Comparison of ENCODE assay signal across 8 mouse cellular contexts in genomic region chr14:55079214-55079970, GRCm38 (mm10). TPM values are rescaled to one million over a fixed set of nuclear protein-coding genes. Genes with fewer than 3 reads are reported as not detected.
DNase-seq lines count a peak whose midpoint lies in the region; ATAC-seq and TF ChIP-seq lines count a peak whose summit lies in the region.

No protein-coding gene starts in this region.

- TF ChIP-seq EP300 in heart, adult 2 months (IDR thresholded peaks at IDR 0.05; ENCODE audit: insufficient read depth, low read depth, low read length), result 0 out of 2 replicates have a peak, but pooled peaks have one; percentile 21

- intact Hi-C loops in heart, adult 2 months (cut with DNase I), result loop anchor here (2.0 to 10.0 kb wide), 2 partner anchors 55 to 235 kb away; no protein-coding TSS in a partner anchor

- H3K4me3 ChIP-seq in heart, adult 2 months, result no peak overlapping the region
- H3K4me3 ChIP-seq in hindbrain, embryonic 11.5 days (ENCODE audit: low read depth, low read length), result no peak overlapping the region
- H3K4me3 ChIP-seq in small intestine, adult 2 months (ENCODE audit: low read depth, low read length), result no peak overlapping the region

- DNase-seq in heart, adult 2 months, result peak; percentile 46 to 74
- DNase-seq in heart, adult 9 months (ENCODE audit: low spot score in 2 of 2), result no peak
- DNase-seq in c-Kit-negative CD71-positive TER-119-positive erythroid progenitor cells, embryonic 14.5 days (ENCODE audit: low read depth, low spot score), result peak; percentile 57
- peak; percentile 89 for DNase-seq in hindbrain, embryonic 11.5 days (ENCODE audit: low spot score)
- peak; percentile 69 to 82 for DNase-seq in left cerebral cortex, adult 18-20 months (ENCODE audit: low spot score in 2 of 2)

- no peaks in the 10 kb centered on the region for H3K36me3 ChIP-seq in heart, adult 2 months (ENCODE audit: control insufficient read depth, insufficient read depth, low read length)
- no peaks in the 10 kb centered on the region for H3K36me3 ChIP-seq in hindbrain, embryonic 11.5 days (ENCODE audit: control insufficient read depth, insufficient read depth, low read length)
- H3K36me3 ChIP-seq in small intestine, adult 2 months (ENCODE audit: control insufficient read depth, insufficient read depth, low read length), result no peaks in the 10 kb centered on the region

- no peak overlapping the region for H3K9ac ChIP-seq in heart, adult 2 months (ENCODE audit: low read depth, low read length)
- no peak overlapping the region for H3K9ac ChIP-seq in hindbrain, embryonic 11.5 days (ENCODE audit: low read depth, low read length)

- H3K27me3 ChIP-seq in heart, adult 2 months (ENCODE audit: control insufficient read depth, insufficient read depth, low read length), result no peaks in the 10 kb centered on the region
- H3K27me3 ChIP-seq in hindbrain, embryonic 11.5 days (ENCODE audit: control insufficient read depth, insufficient read depth, low read length), result peaks cover 9% of the 10 kb centered on the region
- H3K27me3 ChIP-seq in small intestine, adult 2 months (ENCODE audit: control insufficient read depth, insufficient read depth, low read length), result no peaks in the 10 kb centered on the region

- no peaks in the 10 kb centered on the region for H3K9me3 ChIP-seq in hindbrain, embryonic 11.5 days (ENCODE audit: control insufficient read depth, low read length)

- no peaks in the 10 kb centered on the region for H3K4me1 ChIP-seq in heart, adult 2 months (ENCODE audit: control insufficient read depth, insufficient read depth, low read length)
- H3K4me1 ChIP-seq in hindbrain, embryonic 11.5 days (replicated peaks; ENCODE audit: control insufficient read depth, insufficient read depth, low read length), result peaks cover 12% of the 10 kb centered on the region
- H3K4me1 ChIP-seq in small intestine, adult 2 months (ENCODE audit: control insufficient read depth, insufficient read depth, insufficient read length, low read length), result peaks cover 3% of the 10 kb centered on the region; the same call in 1 of the 2 replicates

- TF ChIP-seq CTCF in heart, adult 2 months (IDR thresholded peaks at IDR 0.05), result peak; percentile 96
- peak; percentile 92 for TF ChIP-seq CTCF in small intestine, adult 2 months (IDR thresholded peaks at IDR 0.05; ENCODE audit: extremely low read depth, insufficient read length, insufficient replicate concordance, low read depth, low read length)

- WGBS in heart, adult 2 months, result 31% methylated on average over 8 of the region's 8 CpGs
- 20% methylated on average over 8 of the region's 8 CpGs for WGBS in hindbrain, embryonic 11.5 days
- 20% methylated on average over 8 of the region's 8 CpGs for WGBS in small intestine, adult 2 months

- peak; percentile 75 for ATAC-seq in erythroid progenitor cell, adult 5-6 weeks (replicated peaks; ENCODE audit: low FRiP score, poor library complexity, severe bottlenecking)
- peak; percentile 52; the same call in 1 of the 2 replicates for ATAC-seq in hindbrain, embryonic 11.5 days (ENCODE audit: low FRiP score)
- ATAC-seq in megakaryocyte, adult 5-6 weeks (ENCODE audit: poor library complexity, severe bottlenecking), result peak; percentile 90

- TF ChIP-seq POLR2A in heart, adult 2 months (IDR thresholded peaks at IDR 0.05; ENCODE audit: insufficient read depth, low read depth, low read length), result no peak
- no peak for TF ChIP-seq POLR2A in small intestine, adult 2 months (IDR thresholded peaks at IDR 0.05; ENCODE audit: low read depth, low read length)

- no peak overlapping the region for H3K27ac ChIP-seq in heart, adult 2 months
- peak overlapping the region; percentile 72 for H3K27ac ChIP-seq in hindbrain, embryonic 11.5 days (ENCODE audit: low read depth, low read length)
- H3K27ac ChIP-seq in small intestine, adult 2 months (ENCODE audit: insufficient read depth, low read depth, low read length), result no peak overlapping the region

- no peaks in the 10 kb centered on the region for H3K79me2 ChIP-seq in heart, adult 2 months (replicated peaks; ENCODE audit: control insufficient read depth, insufficient read depth, low read length)

- peak overlapping the region; percentile 34; the same call in 1 of the 2 replicates for H3K4me2 ChIP-seq in hindbrain, embryonic 11.5 days (replicated peaks; ENCODE audit: low read depth, low read length)

RNA-seq across cellular contexts. Expression of gene Zfhx2, which starts 12.7 kb away (rescaled TPM):
- 1 to 10 TPM; 3.9 to 4.1 TPM for total RNA-seq in heart, adult 2 months (2021)
- polyA plus RNA-seq in heart, adult 2 months (2012; rRNA removed), result 1.1 and 1.3 TPM in 2 replicates
- total RNA-seq in erythroid progenitor cell, adult 5-6 weeks (2015; ENCODE audit: low replicate concordance), result 1.4 and 3.8 TPM in 2 replicates
- total RNA-seq in erythroid progenitor cell, adult 5-6 weeks (2017; ENCODE audit: low replicate concordance), result 0.64 and 5.4 TPM in 2 replicates
- 16.1 and 20.8 TPM in 2 replicates for polyA plus RNA-seq in hindbrain, embryonic 11.5 days (2014; fragmentation: Nextera tagmentation; extraction: Ambion mirVana)
- 10 to 100 TPM; 41.8 to 44.5 TPM for total RNA-seq in left cerebral cortex, adult 18-20 months (2021)
- 2.0 and 2.1 TPM in 2 replicates for total RNA-seq in megakaryocyte, adult 5-6 weeks (2015)
- 1.1 and 1.3 TPM in 2 replicates for total RNA-seq in megakaryocyte, adult 5-6 weeks (2017)
- 2.2 and 4.2 TPM in 2 replicates for polyA plus RNA-seq in small intestine, adult 2 months (2012; rRNA removed)

RNA-seq across cellular contexts. Expression of gene Thtpa, which starts 15.2 kb away (rescaled TPM):
- total RNA-seq in heart, adult 2 months (2021), result 10 to 100 TPM; 10.7 to 13.4 TPM
- polyA plus RNA-seq in heart, adult 2 months (2012; rRNA removed), result 8.2 and 9.7 TPM in 2 replicates
- 1.1 TPM in 1 of 2 replicates, not detected in the other for total RNA-seq in erythroid progenitor cell, adult 5-6 weeks (2015; ENCODE audit: low replicate concordance)
- 0.68 TPM in 1 of 2 replicates, not detected in the other for total RNA-seq in erythroid progenitor cell, adult 5-6 weeks (2017; ENCODE audit: low replicate concordance)
- polyA plus RNA-seq in hindbrain, embryonic 11.5 days (2014; fragmentation: Nextera tagmentation; extraction: Ambion mirVana), result 18.2 and 20.9 TPM in 2 replicates
- total RNA-seq in left cerebral cortex, adult 18-20 months (2021), result 10 to 100 TPM; 22.9 to 23.1 TPM
- 5.4 and 6.9 TPM in 2 replicates for total RNA-seq in megakaryocyte, adult 5-6 weeks (2015)
- 5.9 and 7.2 TPM in 2 replicates for total RNA-seq in megakaryocyte, adult 5-6 weeks (2017)
- polyA plus RNA-seq in small intestine, adult 2 months (2012; rRNA removed), result 2.9 and 4.9 TPM in 2 replicates

RNA-seq across cellular contexts. Expression of gene Ap1g2, which starts 27.0 kb away (rescaled TPM):
- 1 to 10 TPM; 5.3 to 5.6 TPM for total RNA-seq in heart, adult 2 months (2021)
- polyA plus RNA-seq in heart, adult 2 months (2012; rRNA removed), result 8.2 and 10.2 TPM in 2 replicates
- 2.5 and 23.5 TPM in 2 replicates for total RNA-seq in erythroid progenitor cell, adult 5-6 weeks (2015; ENCODE audit: low replicate concordance)
- 0.68 and 1.8 TPM in 2 replicates for total RNA-seq in erythroid progenitor cell, adult 5-6 weeks (2017; ENCODE audit: low replicate concordance)
- 9.0 and 9.4 TPM in 2 replicates for polyA plus RNA-seq in hindbrain, embryonic 11.5 days (2014; fragmentation: Nextera tagmentation; extraction: Ambion mirVana)
- total RNA-seq in left cerebral cortex, adult 18-20 months (2021), result 10 to 100 TPM in 1 of 2 experiments, 1 to 10 TPM in 1; 9.5 to 10.2 TPM
- 43.2 and 46.7 TPM in 2 replicates for total RNA-seq in megakaryocyte, adult 5-6 weeks (2015)
- total RNA-seq in megakaryocyte, adult 5-6 weeks (2017), result 11.8 and 18.3 TPM in 2 replicates
- 48.4 and 80.7 TPM in 2 replicates for polyA plus RNA-seq in small intestine, adult 2 months (2012; rRNA removed)

RNA-seq across cellular contexts. Expression of gene Jph4, which starts 37.3 kb away (rescaled TPM):
- under 1 TPM in 1 of 2 experiments, not detected in 1; 0.23 TPM for total RNA-seq in heart, adult 2 months (2021)
- 0.25 and 0.32 TPM in 2 replicates for polyA plus RNA-seq in heart, adult 2 months (2012; rRNA removed)
- not detected in 2 replicates for total RNA-seq in erythroid progenitor cell, adult 5-6 weeks (2015; ENCODE audit: low replicate concordance)
- not detected in 2 replicates for total RNA-seq in erythroid progenitor cell, adult 5-6 weeks (2017; ENCODE audit: low replicate concordance)
- polyA plus RNA-seq in hindbrain, embryonic 11.5 days (2014; fragmentation: Nextera tagmentation; extraction: Ambion mirVana), result 2.8 and 3.3 TPM in 2 replicates
- 100 to 1,000 TPM; 279 to 305 TPM for total RNA-seq in left cerebral cortex, adult 18-20 months (2021)
- total RNA-seq in megakaryocyte, adult 5-6 weeks (2015), result not detected in 2 replicates
- not detected in 2 replicates for total RNA-seq in megakaryocyte, adult 5-6 weeks (2017)
- 0.65 and 0.72 TPM in 2 replicates for polyA plus RNA-seq in small intestine, adult 2 months (2012; rRNA removed)

Comparison
In these comparisons a context has a peak if more than half of its experiments do, and no peak if none do; other contexts are left out.
1. DNase-seq: peak in heart, adult 2 months (2 of 2), c-Kit-negative CD71-positive TER-119-positive erythroid progenitor cells, embryonic 14.5 days (single experiment), hindbrain, embryonic 11.5 days (single experiment) and left cerebral cortex, adult 18-20 months (2 of 2); none in heart, adult 9 months (0 of 2).
2. RNA of gene Zfhx2, which starts 12.7 kb away (total RNA-seq): 41.8 to 44.5 TPM in left cerebral cortex, adult 18-20 months; 0.64 to 5.4 TPM in erythroid progenitor cell, adult 5-6 weeks, 3.9 to 4.1 TPM in heart, adult 2 months and 1.1 to 2.1 TPM in megakaryocyte, adult 5-6 weeks; every median in the first group is over 4 times any median in the second.
3. Peak in every context shown above with its lines, with median percentiles within 50 percentile points of each other: ATAC-seq.